Mouse (Mus musculus): Measurements from ENCODE around the gene Mettl8. TPM values are rescaled to one million over a fixed set of nuclear protein-coding genes. Genes with fewer than 3 reads are reported as not detected.
A peak's percentile ranks its signal among the peaks of the same experiment; 100 is the strongest.

Mettl8 gene
- polyA plus RNA-seq, 1 experiment from 2014 or later: 12.5 TPM

- Histone ChIP-seq H3K27me3 (no peaks in the 10 kb centered on the region), H3K4me2 (peak overlapping the region; percentile 11; the same call in 1 of the 2 replicates), H3K27ac (replicated peaks) (no peak overlapping the region), H3K36me3 (no peaks in the 10 kb centered on the region), H3K9ac (no peak overlapping the region), H3K4me3 (no peak overlapping the region), H3K4me1 (replicated peaks) (peaks cover 16% of the 10 kb centered on the region), H3K9me3 (no peaks in the 10 kb centered on the region)
- 61% methylated on average over 18 of the region's 18 CpGs for WGBS
- no peak for ATAC-seq (ENCODE audit: low FRiP score, low read depth)
Measured at GRCm38 (mm10) chr2:71031973-71032794, 23.2 kb downstream of the Mettl8 start.

GRCm38 (mm10) chr2:71030663-71031062, 24.7 kb downstream of the Mettl8 start:
- no peaks in the 10 kb centered on the region for H3K9me3 ChIP-seq
- H3K27ac ChIP-seq (replicated peaks): no peak overlapping the region
- no peaks in the 10 kb centered on the region for H3K27me3 ChIP-seq
- 71% methylated on average over 2 of the region's 2 CpGs for WGBS
- H3K9ac ChIP-seq: no peak overlapping the region
- H3K36me3 ChIP-seq: no peaks in the 10 kb centered on the region
- peaks cover 21% of the 10 kb centered on the region for H3K4me1 ChIP-seq (replicated peaks)
- no peak for ATAC-seq (ENCODE audit: low FRiP score, low read depth)
- H3K4me3 ChIP-seq: no peak overlapping the region
- H3K4me2 ChIP-seq: no peak overlapping the region

GRCm38 (mm10) chr2:71027631-71028030, 27.8 kb downstream of the Mettl8 start:
- H3K4me3 ChIP-seq: no peak overlapping the region
- H3K9me3 ChIP-seq: no peaks in the 10 kb centered on the region
- no peaks in the 10 kb centered on the region for H3K36me3 ChIP-seq
- no peak overlapping the region for H3K9ac ChIP-seq
- 97% methylated on average over 9 of the region's 9 CpGs for WGBS
- H3K4me2 ChIP-seq: no peak overlapping the region
- ATAC-seq (ENCODE audit: low FRiP score, low read depth): no peak
- no peaks in the 10 kb centered on the region for H3K27me3 ChIP-seq
- H3K4me1 ChIP-seq (replicated peaks): peaks cover 16% of the 10 kb centered on the region
- no peak overlapping the region for H3K27ac ChIP-seq (replicated peaks)

GRCm38 (mm10) chr2:71026787-71027186, 28.6 kb downstream of the Mettl8 start:
- Histone ChIP-seq H3K36me3 (no peaks in the 10 kb centered on the region), H3K4me1 (replicated peaks) (peaks cover 10% of the 10 kb centered on the region), H3K9ac (no peak overlapping the region), H3K4me2 (no peak overlapping the region), H3K27me3 (no peaks in the 10 kb centered on the region), H3K9me3 (no peaks in the 10 kb centered on the region), H3K4me3 (no peak overlapping the region), H3K27ac (replicated peaks) (no peak overlapping the region)
- WGBS: 58% methylated on average over 5 of the region's 5 CpGs
- peak; percentile 63; the same call in 1 of the 2 replicates for ATAC-seq (ENCODE audit: low FRiP score, low read depth)

- H3K4me1 ChIP-seq (replicated peaks): 0 out of 2 replicates have a peak, but pooled peaks cover 8% of the 10 kb centered on the region
- 67% methylated on average over 12 of the region's 12 CpGs for WGBS
- no peak for ATAC-seq (ENCODE audit: low FRiP score, low read depth)
- H3K9me3 ChIP-seq: no peaks in the 10 kb centered on the region
- no peak overlapping the region for H3K4me2 ChIP-seq
- no peak overlapping the region for H3K9ac ChIP-seq
- no peak overlapping the region for H3K4me3 ChIP-seq
- no peak overlapping the region for H3K27ac ChIP-seq (replicated peaks)
- no peaks in the 10 kb centered on the region for H3K27me3 ChIP-seq
- no peaks in the 10 kb centered on the region for H3K36me3 ChIP-seq
Measured at GRCm38 (mm10) chr2:71025576-71026315, 29.6 kb downstream of the Mettl8 start.

- H3K9ac ChIP-seq: no peak overlapping the region
- ATAC-seq (ENCODE audit: low FRiP score, low read depth): no peak
- H3K9me3 ChIP-seq: no peaks in the 10 kb centered on the region
- H3K4me3 ChIP-seq: no peak overlapping the region
- no peak overlapping the region for H3K27ac ChIP-seq (replicated peaks)
- no peaks in the 10 kb centered on the region for H3K27me3 ChIP-seq
- peaks cover 12% of the 10 kb centered on the region for H3K4me1 ChIP-seq (replicated peaks)
- 90% methylated on average over 6 of the region's 6 CpGs for WGBS
- no peaks in the 10 kb centered on the region for H3K36me3 ChIP-seq
- H3K4me2 ChIP-seq: no peak overlapping the region
Measured at GRCm38 (mm10) chr2:71023986-71024385, 31.4 kb downstream of the Mettl8 start.

- ATAC-seq (ENCODE audit: low FRiP score, low read depth): no peak
- 95% methylated on average over 6 of the region's 6 CpGs for WGBS
- no peaks in the 10 kb centered on the region for H3K9me3 ChIP-seq
Measured at GRCm38 (mm10) chr2:71022991-71023390, 32.4 kb downstream of the Mettl8 start.

GRCm38 (mm10) chr2:71020674-71021073, 34.7 kb downstream of the Mettl8 start:
- Histone ChIP-seq H3K27ac (replicated peaks) (no peak overlapping the region), H3K36me3 (no peaks in the 10 kb centered on the region), H3K4me2 (no peak overlapping the region), H3K4me1 (replicated peaks) (peaks cover 8% of the 10 kb centered on the region), H3K27me3 (no peaks in the 10 kb centered on the region), H3K9ac (no peak overlapping the region), H3K9me3 (no peaks in the 10 kb centered on the region), H3K4me3 (no peak overlapping the region)
- WGBS: 77% methylated on average over 8 of the region's 8 CpGs
- ATAC-seq (ENCODE audit: low FRiP score, low read depth): no peak

More at GRCm38 (mm10) chr2:71022991-71023390, 32.4 kb downstream of the Mettl8 start:
- Histone ChIP-seq H3K4me2 (no peak overlapping the region), H3K4me3 (no peak overlapping the region), H3K27me3 (no peaks in the 10 kb centered on the region), H3K27ac (replicated peaks) (no peak overlapping the region), H3K9ac (no peak overlapping the region), H3K4me1 (replicated peaks) (peaks cover 13% of the 10 kb centered on the region), H3K36me3 (no peaks in the 10 kb centered on the region)

GRCm38 (mm10) chr2:71019704-71020375, 35.5 kb downstream of the Mettl8 start:
- no peak overlapping the region for H3K9ac ChIP-seq
- peaks cover 6% of the 10 kb centered on the region for H3K4me1 ChIP-seq (replicated peaks)
- H3K27ac ChIP-seq (replicated peaks): no peak overlapping the region
- H3K27me3 ChIP-seq: no peaks in the 10 kb centered on the region
- no peaks in the 10 kb centered on the region for H3K36me3 ChIP-seq
- H3K9me3 ChIP-seq: no peaks in the 10 kb centered on the region
- no peak overlapping the region for H3K4me3 ChIP-seq
- H3K4me2 ChIP-seq: no peak overlapping the region
- WGBS: 53% methylated on average over 8 of the region's 8 CpGs
- peak; percentile 68; the same call in 1 of the 2 replicates for ATAC-seq (ENCODE audit: low FRiP score, low read depth)

- Histone ChIP-seq H3K27ac (replicated peaks) (no peak overlapping the region), H3K36me3 (no peaks in the 10 kb centered on the region), H3K27me3 (no peaks in the 10 kb centered on the region), H3K9ac (no peak overlapping the region), H3K4me2 (no peak overlapping the region), H3K9me3 (no peaks in the 10 kb centered on the region), H3K4me3 (no peak overlapping the region), H3K4me1 (replicated peaks) (peaks cover 6% of the 10 kb centered on the region)
- 45% methylated on average over 9 of the region's 9 CpGs for WGBS
- ATAC-seq (ENCODE audit: low FRiP score, low read depth): no peak; the same call in 1 of the 2 replicates
Measured at GRCm38 (mm10) chr2:71019277-71019676, 36.1 kb downstream of the Mettl8 start.

- H3K27me3 ChIP-seq: no peaks in the 10 kb centered on the region
- H3K36me3 ChIP-seq: no peaks in the 10 kb centered on the region
- H3K4me3 ChIP-seq: no peak overlapping the region
- H3K4me2 ChIP-seq: no peak overlapping the region
- H3K9me3 ChIP-seq: no peaks in the 10 kb centered on the region
- no peak overlapping the region for H3K9ac ChIP-seq
- 93% methylated on average over 7 of the region's 7 CpGs for WGBS
- H3K27ac ChIP-seq (replicated peaks): no peak overlapping the region
- no peaks in the 10 kb centered on the region for H3K4me1 ChIP-seq (replicated peaks)
- no peak for ATAC-seq (ENCODE audit: low FRiP score, low read depth)
Measured at GRCm38 (mm10) chr2:71013521-71013920, 41.9 kb downstream of the Mettl8 start.

GRCm38 (mm10) chr2:71011816-71012215, 43.6 kb downstream of the Mettl8 start:
- 94% methylated on average over 1 of the region's 1 CpGs for WGBS

More at GRCm38 (mm10) chr2:71011816-71012215, 43.6 kb downstream of the Mettl8 start:
- Histone ChIP-seq H3K27me3 (no peaks in the 10 kb centered on the region), H3K36me3 (no peaks in the 10 kb centered on the region), H3K9ac (no peak overlapping the region), H3K4me3 (no peak overlapping the region), H3K4me1 (replicated peaks) (no peaks in the 10 kb centered on the region), H3K9me3 (no peaks in the 10 kb centered on the region), H3K4me2 (no peak overlapping the region), H3K27ac (replicated peaks) (no peak overlapping the region)
- ATAC-seq (ENCODE audit: low FRiP score, low read depth): no peak

All from hindbrain, embryonic 15.5 days (tissue).